Mouse (Mus musculus) E14TG2a.4 (cell line): ENCODE results near the gene Nup93.

Experiments used
- CTCF ChIP-seq: conservative IDR thresholded peaks from 2 replicates; pipeline ENCODE4 v1.5.1; 2014; ENCODE audit warnings: low read length
- NANOG ChIP-seq: IDR thresholded peaks from 2 replicates; pipeline ENCODE4 v1.6.1; 2014; ENCODE audit warnings: borderline replicate concordance, low read length, mixed read lengths
- POU5F1 ChIP-seq: IDR thresholded peaks from 2 replicates; pipeline ENCODE4 v1.6.1; 2014; ENCODE audit warnings: low read length, borderline replicate concordance

- TF ChIP-seq CTCF: no peak
- no peak for TF ChIP-seq POU5F1
- TF ChIP-seq NANOG: no peak
These were observed 114.8 kb downstream of the Nup93 start, which contains the start of gene Slc12a3 for GRCm38 (mm10) chr8:94328932-94329728.
